Mouse (Mus musculus): Measurements from ENCODE around the gene Loxl4. TPM values are rescaled to one million over a fixed set of nuclear protein-coding genes. Genes with fewer than 3 reads are reported as not detected.

Loxl4 gene
- polyA plus RNA-seq, 1 experiment, result 13.3 TPM

GRCm38 (mm10) chr19:42575317-42575716, 37.3 kb downstream of the Loxl4 start:
- Histone ChIP-seq H3K27ac (ENCODE audit: insufficient read depth, low read length) (no peak overlapping the region), H3K4me1 (ENCODE audit: control insufficient read depth, insufficient read depth, low read length) (no peaks in the 10 kb centered on the region; the same call in 1 of the 2 replicates), H3K4me3 (ENCODE audit: insufficient read depth, low read length) (no peak overlapping the region)
- TF ChIP-seq POLR2A (IDR thresholded peaks at IDR 0.05; ENCODE audit: low read depth, low read length) (no peak), CTCF (IDR thresholded peaks at IDR 0.05; ENCODE audit: borderline replicate concordance, insufficient read depth, low read length) (no peak)

GRCm38 (mm10) chr19:42571291-42571690, 41.3 kb downstream of the Loxl4 start:
- Histone ChIP-seq H3K27ac (ENCODE audit: insufficient read depth, low read length) (no peak overlapping the region), H3K4me3 (ENCODE audit: insufficient read depth, low read length) (no peak overlapping the region), H3K4me1 (ENCODE audit: control insufficient read depth, insufficient read depth, low read length) (peaks cover 9% of the 10 kb centered on the region)
- no peak for TF ChIP-seq CTCF (IDR thresholded peaks at IDR 0.05; ENCODE audit: borderline replicate concordance, insufficient read depth, low read length)
- TF ChIP-seq POLR2A (IDR thresholded peaks at IDR 0.05; ENCODE audit: low read depth, low read length), result no peak

GRCm38 (mm10) chr19:42569076-42569475, 43.5 kb downstream of the Loxl4 start:
- no peak overlapping the region for H3K27ac ChIP-seq (ENCODE audit: insufficient read depth, low read length)
- no peak overlapping the region for H3K4me3 ChIP-seq (ENCODE audit: insufficient read depth, low read length)
- TF ChIP-seq CTCF (IDR thresholded peaks at IDR 0.05; ENCODE audit: borderline replicate concordance, insufficient read depth, low read length) (no peak), POLR2A (IDR thresholded peaks at IDR 0.05; ENCODE audit: low read depth, low read length) (no peak)
- H3K4me1 ChIP-seq (ENCODE audit: control insufficient read depth, insufficient read depth, low read length), result peaks cover 10% of the 10 kb centered on the region

- no peak for TF ChIP-seq POLR2A (IDR thresholded peaks at IDR 0.05; ENCODE audit: low read depth, low read length)
- no peak for TF ChIP-seq CTCF (IDR thresholded peaks at IDR 0.05; ENCODE audit: borderline replicate concordance, insufficient read depth, low read length)
- Histone ChIP-seq H3K4me1 (ENCODE audit: control insufficient read depth, insufficient read depth, low read length) (peaks cover 10% of the 10 kb centered on the region), H3K4me3 (ENCODE audit: insufficient read depth, low read length) (no peak overlapping the region), H3K27ac (ENCODE audit: insufficient read depth, low read length) (no peak overlapping the region)
Measured at GRCm38 (mm10) chr19:42567020-42567419, 45.6 kb downstream of the Loxl4 start.

- peaks cover 10% of the 10 kb centered on the region for H3K4me1 ChIP-seq (ENCODE audit: control insufficient read depth, insufficient read depth, low read length)
- no peak overlapping the region; the same call in 1 of the 2 replicates for H3K27ac ChIP-seq (ENCODE audit: insufficient read depth, low read length)
- no peak overlapping the region for H3K4me3 ChIP-seq (ENCODE audit: insufficient read depth, low read length)
- TF ChIP-seq POLR2A (IDR thresholded peaks at IDR 0.05; ENCODE audit: low read depth, low read length) (no peak), CTCF (IDR thresholded peaks at IDR 0.05; ENCODE audit: borderline replicate concordance, insufficient read depth, low read length) (no peak)
Measured at GRCm38 (mm10) chr19:42566283-42567019, 46.2 kb downstream of the Loxl4 start.

- no peak overlapping the region for H3K4me3 ChIP-seq (ENCODE audit: insufficient read depth, low read length)
- H3K27ac ChIP-seq (ENCODE audit: insufficient read depth, low read length), result no peak overlapping the region
- peaks cover 7% of the 10 kb centered on the region for H3K4me1 ChIP-seq (ENCODE audit: control insufficient read depth, insufficient read depth, low read length)
- no peak for TF ChIP-seq CTCF (IDR thresholded peaks at IDR 0.05; ENCODE audit: borderline replicate concordance, insufficient read depth, low read length)
- no peak for TF ChIP-seq POLR2A (IDR thresholded peaks at IDR 0.05; ENCODE audit: low read depth, low read length)
Measured at GRCm38 (mm10) chr19:42563726-42564270, 48.8 kb downstream of the Loxl4 start.

- Histone ChIP-seq H3K4me3 (ENCODE audit: insufficient read depth, low read length) (no peak overlapping the region), H3K27ac (ENCODE audit: insufficient read depth, low read length) (no peak overlapping the region), H3K4me1 (ENCODE audit: control insufficient read depth, insufficient read depth, low read length) (peaks cover 6% of the 10 kb centered on the region)
- TF ChIP-seq CTCF (IDR thresholded peaks at IDR 0.05; ENCODE audit: borderline replicate concordance, insufficient read depth, low read length) (no peak), POLR2A (IDR thresholded peaks at IDR 0.05; ENCODE audit: low read depth, low read length) (no peak)
Measured at GRCm38 (mm10) chr19:42562981-42563380, 49.6 kb downstream of the Loxl4 start.

- TF ChIP-seq POLR2A (IDR thresholded peaks at IDR 0.05; ENCODE audit: low read depth, low read length) (no peak), CTCF (IDR thresholded peaks at IDR 0.05; ENCODE audit: borderline replicate concordance, insufficient read depth, low read length) (no peak)
- Histone ChIP-seq H3K4me1 (ENCODE audit: control insufficient read depth, insufficient read depth, low read length) (peaks cover 6% of the 10 kb centered on the region), H3K27ac (ENCODE audit: insufficient read depth, low read length) (no peak overlapping the region), H3K4me3 (ENCODE audit: insufficient read depth, low read length) (no peak overlapping the region)
Measured at GRCm38 (mm10) chr19:42561991-42562390, 50.6 kb downstream of the Loxl4 start.

- no peaks in the 10 kb centered on the region for H3K4me1 ChIP-seq (ENCODE audit: control insufficient read depth, insufficient read depth, low read length)
- no peak overlapping the region for H3K27ac ChIP-seq (ENCODE audit: insufficient read depth, low read length)
- H3K4me3 ChIP-seq (ENCODE audit: insufficient read depth, low read length), result no peak overlapping the region
- TF ChIP-seq POLR2A (IDR thresholded peaks at IDR 0.05; ENCODE audit: low read depth, low read length) (no peak), CTCF (IDR thresholded peaks at IDR 0.05; ENCODE audit: borderline replicate concordance, insufficient read depth, low read length) (no peak)
Measured at GRCm38 (mm10) chr19:42558701-42559100, 53.9 kb downstream of the Loxl4 start.

Other genes starting within 250 kb of the Loxl4 start
- not detected in 2 replicates for gene Crtac1, start 181.0 kb downstream of the Loxl4 start, polyA plus RNA-seq (2011; ENCODE audit: insufficient read length, low read depth, missing spikeins)
- 21.1 and 31.8 TPM in 2 replicates for gene R3hcc1l, start 94.1 kb downstream of the Loxl4 start, polyA plus RNA-seq (2011; ENCODE audit: insufficient read length, low read depth, missing spikeins)
- gene Pyroxd2, start 140.0 kb upstream of the Loxl4 start, polyA plus RNA-seq (2011; ENCODE audit: insufficient read length, low read depth, missing spikeins), result 2.7 and 3.0 TPM in 2 replicates
- 13.2 and 15.8 TPM in 2 replicates for gene Hps1, start 167.2 kb upstream of the Loxl4 start, polyA plus RNA-seq (2011; ENCODE audit: insufficient read length, low read depth, missing spikeins)